Mouse (Mus musculus): ENCODE results near the gene Krt71. TPM values are rescaled to one million over a fixed set of nuclear protein-coding genes. Genes with fewer than 3 reads are reported as not detected.

Krt71 gene
- not detected for polyA plus RNA-seq (2017; shearing (Covaris generic))

DNA sequence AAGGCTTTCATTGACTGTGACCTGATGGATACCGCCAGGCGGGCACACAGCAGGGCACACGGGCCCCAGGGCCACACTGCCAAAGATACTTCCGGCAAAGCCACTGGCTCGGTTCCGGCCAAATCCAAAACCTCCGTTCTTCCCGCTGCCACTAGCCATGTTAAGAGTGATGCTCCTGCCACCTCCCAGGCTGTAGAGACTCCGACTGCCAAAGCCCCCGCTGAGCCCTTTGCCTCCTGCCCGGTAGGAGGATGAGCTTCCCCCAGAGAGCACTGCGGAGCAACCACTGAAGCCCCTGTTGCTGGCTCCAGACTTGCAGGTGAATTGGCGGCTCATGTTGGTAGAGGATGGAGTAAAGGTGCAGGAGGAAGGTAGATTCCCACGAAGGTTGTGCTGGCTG lies at the start of gene Krt71:
Gene Krt71 (minus strand): TSS at position 399 of the 400 bp plus-strand sequence.

GRCm38 (mm10) chr15:101786360-101786759 lies 43.5 kb upstream of the Krt71 start, which contains the start of gene Krt72:
Krt72 (minus strand) TSS chr15:101786460.

GRCm38 (mm10) chr15:101712720-101713119 lies 30.2 kb downstream of the Krt71 start, which contains the start of gene Krt5:
Krt5 (minus strand) TSS chr15:101712898.

DNA sequence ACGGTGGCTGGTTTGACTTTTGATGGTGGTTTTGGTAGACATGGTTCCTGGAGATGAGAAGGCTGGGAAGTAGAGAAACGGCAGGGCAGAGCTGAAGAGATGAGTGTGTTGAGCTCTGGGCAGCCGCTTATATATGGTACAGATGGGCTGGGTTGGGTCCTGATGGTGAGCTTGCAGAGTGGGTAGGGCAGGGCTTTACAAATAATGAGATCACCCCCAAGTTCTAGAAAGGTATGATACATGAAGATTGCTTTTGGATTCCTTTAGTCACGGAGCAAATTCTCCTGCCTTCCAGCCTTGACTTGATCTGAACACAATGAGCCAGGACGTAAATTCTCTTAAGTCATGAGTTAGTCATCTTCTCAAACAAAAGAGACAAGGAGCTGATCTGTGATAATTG lies 48.7 kb downstream of the Krt71 start, which contains the start of gene Krt6a:
Gene Krt6a (minus strand): TSS at position 101 of the 400 bp plus-strand sequence.

Other genes with a start within 250 kb of the Krt71 start
- gene Gm49425, start 225.8 kb downstream of the Krt71 start, polyA plus RNA-seq (2017; shearing (Covaris generic)): not detected
- not detected for gene Krt84, start 210.3 kb downstream of the Krt71 start, polyA plus RNA-seq (2017; shearing (Covaris generic))
- not detected for gene Krt82, start 192.4 kb downstream of the Krt71 start, polyA plus RNA-seq (2017; shearing (Covaris generic))
- gene Krt90, start 180.2 kb downstream of the Krt71 start, polyA plus RNA-seq (2017; shearing (Covaris generic)): not detected
- not detected for gene Krt75, start 169.2 kb downstream of the Krt71 start, polyA plus RNA-seq (2017; shearing (Covaris generic))
- gene Gm5414, start 114.9 kb downstream of the Krt71 start, polyA plus RNA-seq (2017; shearing (Covaris generic)): not detected
- gene Gm5478, start 95.7 kb downstream of the Krt71 start, polyA plus RNA-seq (2017; shearing (Covaris generic)): not detected
- gene Krt6b, start 62.8 kb downstream of the Krt71 start, polyA plus RNA-seq (2017; shearing (Covaris generic)): not detected
- gene Krt6a, start 48.8 kb downstream of the Krt71 start, polyA plus RNA-seq (2017; shearing (Covaris generic)): not detected
- gene Krt5, start 30.2 kb downstream of the Krt71 start, polyA plus RNA-seq (2017; shearing (Covaris generic)): not detected
- gene Krt72, start 43.4 kb upstream of the Krt71 start, polyA plus RNA-seq (2017; shearing (Covaris generic)): not detected
- not detected for gene Krt73, start 59.2 kb upstream of the Krt71 start, polyA plus RNA-seq (2017; shearing (Covaris generic))
- not detected for gene Krt2, start 75.1 kb upstream of the Krt71 start, polyA plus RNA-seq (2017; shearing (Covaris generic))
- gene Krt1, start 107.7 kb upstream of the Krt71 start, polyA plus RNA-seq (2017; shearing (Covaris generic)): 0.12 TPM
- not detected for gene Krt77, start 126.6 kb upstream of the Krt71 start, polyA plus RNA-seq (2017; shearing (Covaris generic))
- not detected for gene Krt76, start 149.8 kb upstream of the Krt71 start, polyA plus RNA-seq (2017; shearing (Covaris generic))
- not detected for gene Krt4, start 181.6 kb upstream of the Krt71 start, polyA plus RNA-seq (2017; shearing (Covaris generic))
- not detected for gene Krt79, start 197.2 kb upstream of the Krt71 start, polyA plus RNA-seq (2017; shearing (Covaris generic))
- gene Krt78, start 211.2 kb upstream of the Krt71 start, polyA plus RNA-seq (2017; shearing (Covaris generic)): not detected